Mouse (Mus musculus): ENCODE measurements at regions not wholly inside any gene's neighbourhood (a gene's known extent, or its start where the extent isn't known, plus 50 kb on each side); places are given as distances from the start of the nearest gene placed in this dataset. TPM values are rescaled to one million over a fixed set of nuclear protein-coding genes. Genes with fewer than 3 reads are reported as not detected.

Small RNA genes lying in the stretch of these regions (microRNA-seq; reads per million reads assigned to microRNA genes)
- not detected for gene Gm23064
